Mouse (Mus musculus): ENCODE data around the gene Tsc1. TPM values are rescaled to one million over a fixed set of nuclear protein-coding genes. Genes with fewer than 3 reads are reported as not detected.

Gene Tsc1
- total RNA-seq, 2 experiments from 2014 or later: 54.4 to 58.4 TPM

- no peak for DNase-seq (ENCODE audit: low spot score in 2 of 2)
Observed at GRCm38 (mm10) chr2:28713036-28713435, 72.0 kb downstream of the Tsc1 start.

- DNase-seq (ENCODE audit: low spot score in 2 of 2): no peak
Observed at GRCm38 (mm10) chr2:28722419-28722818, 81.4 kb downstream of the Tsc1 start.

GRCm38 (mm10) chr2:28723912-28724311, 82.9 kb downstream of the Tsc1 start:
- no peak for DNase-seq (ENCODE audit: low spot score in 2 of 2)

- DNase-seq (ENCODE audit: low spot score in 2 of 2): no peak
Observed at GRCm38 (mm10) chr2:28727786-28728404, 86.9 kb downstream of the Tsc1 start.

GRCm38 (mm10) chr2:28730676-28731075, 89.6 kb downstream of the Tsc1 start:
- no peak for DNase-seq (ENCODE audit: low spot score in 2 of 2)

- DNase-seq (ENCODE audit: low spot score in 2 of 2): no peak
Observed at GRCm38 (mm10) chr2:28737112-28737511, 96.1 kb downstream of the Tsc1 start.

GRCm38 (mm10) chr2:28740159-28740558, 99.1 kb downstream of the Tsc1 start:
- DNase-seq (ENCODE audit: low spot score in 2 of 2): no peak

Small RNA genes within 50 kb of the gene (microRNA-seq; reads per million reads assigned to microRNA genes)
- gene Gm22824 (0 reads per million in 2 experiments), gene Mir3088 (1.7 to 2.1 reads per million in 2 experiments)

Other genes with a start within 250 kb of the Tsc1 start
- 10 to 100 TPM; 27.1 to 27.2 TPM for gene Ppp1r26, start 194.4 kb upstream of the Tsc1 start, total RNA-seq (2021)
- 1 to 10 TPM; 4.4 to 5.2 TPM for gene 1700007K13Rik, start 174.9 kb upstream of the Tsc1 start, total RNA-seq (2021)
- 10 to 100 TPM; 37.3 to 40.1 TPM for gene Mrps2, start 173.2 kb upstream of the Tsc1 start, total RNA-seq (2021)
- gene Gbgt1, start 144.3 kb upstream of the Tsc1 start, total RNA-seq (2021): 1 to 10 TPM; 2.4 to 2.6 TPM
- gene Gm10134, start 135.1 kb upstream of the Tsc1 start, total RNA-seq (2021): 1 to 10 TPM in 1 of 2 experiments, not detected in 1; 1.1 TPM
- 10 to 100 TPM; 78.2 to 87.4 TPM for gene Ralgds, start 128.1 kb upstream of the Tsc1 start, total RNA-seq (2021)
- not detected for gene Cel, start 77.8 kb upstream of the Tsc1 start, total RNA-seq (2021)
- gene Gtf3c5, start 57.5 kb upstream of the Tsc1 start, total RNA-seq (2021): 10 to 100 TPM; 19.1 to 19.4 TPM
- gene Gfi1b, start 19.2 kb upstream of the Tsc1 start, total RNA-seq (2021): not detected
- under 1 TPM in 1 of 2 experiments, not detected in 1; 0.61 TPM for gene Spaca9, start 58.5 kb downstream of the Tsc1 start, total RNA-seq (2021)
- 1 to 10 TPM; 1.1 to 1.5 TPM for gene Ak8, start 58.9 kb downstream of the Tsc1 start, total RNA-seq (2021)
- 10 to 100 TPM; 32.4 to 36.1 TPM for gene Gtf3c4, start 199.1 kb downstream of the Tsc1 start, total RNA-seq (2021)
- 1 to 10 TPM; 6.5 to 7.2 TPM for gene Ddx31, start 199.2 kb downstream of the Tsc1 start, total RNA-seq (2021)